Mouse (Mus musculus): Measurements from ENCODE around the gene Lcp1.
A peak's percentile ranks its signal among the peaks of the same experiment; 100 is the strongest.

DNA sequence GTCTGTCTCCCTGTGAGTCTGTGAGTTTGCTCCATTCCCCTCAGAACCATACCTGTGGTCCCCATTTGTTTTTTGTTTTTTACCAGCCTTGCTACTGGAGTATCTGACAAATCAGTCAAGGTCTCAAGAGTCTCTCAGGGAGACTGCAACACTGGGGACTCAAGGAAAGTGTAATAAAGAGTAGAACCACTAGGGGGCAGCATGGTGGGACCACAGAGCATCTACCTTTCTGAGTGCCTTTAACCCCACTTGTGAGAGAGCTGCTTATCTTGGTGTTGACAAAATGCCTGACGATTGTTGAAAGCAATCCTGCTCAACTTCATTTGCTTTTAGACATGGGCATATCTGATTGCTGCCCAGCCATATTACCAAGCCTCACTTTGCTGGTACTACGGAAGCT lies 98.9 kb downstream of the Lcp1 start:
- TF ChIP-seq CTCF (IDR thresholded peaks at IDR 0.05; ENCODE audit: low read depth) (peak; percentile 50), EP300 (IDR thresholded peaks at IDR 0.05; ENCODE audit: low read depth) (no peak)

Measured in heart, postnatal 0 days (tissue).